Mouse (Mus musculus): ENCODE measurements at regions not wholly inside any gene's neighbourhood (a gene's known extent, or its start where the extent isn't known, plus 50 kb on each side); places are given as distances from the start of the nearest gene placed in this dataset.

DNA sequence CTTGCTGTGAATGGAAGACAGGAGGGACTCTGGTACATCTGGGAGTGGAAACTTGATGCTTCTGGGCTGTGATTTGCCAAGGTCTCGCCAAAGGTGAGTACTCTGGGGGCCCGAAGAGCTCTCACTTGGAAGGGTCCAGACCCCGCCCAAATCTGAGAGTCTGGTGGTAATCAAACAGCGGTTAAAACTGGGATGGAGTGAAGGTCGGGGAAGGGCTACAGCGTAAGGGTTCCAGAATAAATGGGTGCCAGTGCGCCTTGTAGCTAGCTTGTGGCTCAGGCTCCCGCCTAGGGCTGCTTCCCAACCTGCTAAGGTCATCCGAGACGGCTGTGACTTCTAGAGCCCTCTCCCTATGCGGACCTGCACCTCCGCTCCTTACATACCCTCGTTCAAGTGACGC, 217.7 kb downstream of the Mef2c start:
- ATAC-seq: no peak
- Histone ChIP-seq H3K9ac (ENCODE audit: low read depth, low read length) (no peak overlapping the region), H3K4me2 (replicated peaks; ENCODE audit: low read depth) (no peak overlapping the region), H3K9me3 (ENCODE audit: control insufficient read depth) (no peaks in the 10 kb centered on the region), H3K4me1 (replicated peaks; ENCODE audit: control insufficient read depth, insufficient read depth, low read length) (no peaks in the 10 kb centered on the region), H3K27me3 (replicated peaks; ENCODE audit: control insufficient read depth, insufficient read depth, low read length) (peaks cover 98% of the 10 kb centered on the region), H3K36me3 (ENCODE audit: control insufficient read depth, insufficient read depth) (no peaks in the 10 kb centered on the region), H3K27ac (ENCODE audit: low read depth, low read length) (no peak overlapping the region), H3K4me3 (ENCODE audit: low read depth, low read length) (no peak overlapping the region)
- 2% methylated on average over 14 of the region's 14 CpGs for WGBS
- no peak for TF ChIP-seq CTCF (IDR thresholded peaks at IDR 0.05; ENCODE audit: low read depth)

DNA sequence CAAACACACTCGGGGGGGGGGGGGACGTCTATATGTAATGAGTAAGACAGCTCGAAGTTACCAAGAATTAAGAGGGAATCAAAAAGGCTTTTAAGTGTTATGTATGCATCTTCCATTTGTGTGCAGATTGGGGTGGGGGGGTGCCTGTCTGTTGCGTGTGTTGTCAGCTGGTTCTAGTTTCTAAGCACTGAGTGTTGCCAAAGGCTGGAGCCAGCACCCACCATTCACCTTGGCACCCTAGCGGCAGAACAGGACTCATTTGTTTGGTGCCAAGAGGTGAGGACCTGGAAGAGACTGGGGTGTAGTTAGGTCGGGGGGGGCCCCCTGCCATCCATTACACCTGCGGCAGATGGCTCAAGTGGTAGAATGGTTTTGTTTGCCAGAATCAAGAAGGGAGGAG, 218.4 kb downstream of the Mef2c start:
- 4% methylated on average over 7 of the region's 7 CpGs for WGBS
- Histone ChIP-seq H3K36me3 (ENCODE audit: control insufficient read depth, insufficient read depth) (no peaks in the 10 kb centered on the region), H3K9ac (ENCODE audit: low read depth, low read length) (no peak overlapping the region), H3K4me3 (ENCODE audit: low read depth, low read length) (no peak overlapping the region), H3K9me3 (ENCODE audit: control insufficient read depth) (no peaks in the 10 kb centered on the region), H3K27ac (ENCODE audit: low read depth, low read length) (no peak overlapping the region), H3K27me3 (replicated peaks; ENCODE audit: control insufficient read depth, insufficient read depth, low read length) (peaks cover 98% of the 10 kb centered on the region), H3K4me1 (replicated peaks; ENCODE audit: control insufficient read depth, insufficient read depth, low read length) (no peaks in the 10 kb centered on the region), H3K4me2 (replicated peaks; ENCODE audit: low read depth) (no peak overlapping the region)
- ATAC-seq: no peak
- 0 out of 2 replicates have a peak, but pooled peaks have one; percentile 3 for TF ChIP-seq CTCF (IDR thresholded peaks at IDR 0.05; ENCODE audit: low read depth)

GRCm38 (mm10) chr13:83722791-83723190, 219.0 kb downstream of the Mef2c start:
- Histone ChIP-seq H3K9me3 (ENCODE audit: control insufficient read depth) (no peaks in the 10 kb centered on the region), H3K36me3 (ENCODE audit: control insufficient read depth, insufficient read depth) (no peaks in the 10 kb centered on the region), H3K4me2 (replicated peaks; ENCODE audit: low read depth) (no peak overlapping the region), H3K4me1 (replicated peaks; ENCODE audit: control insufficient read depth, insufficient read depth, low read length) (no peaks in the 10 kb centered on the region), H3K27me3 (replicated peaks; ENCODE audit: control insufficient read depth, insufficient read depth, low read length) (peaks cover 98% of the 10 kb centered on the region), H3K4me3 (ENCODE audit: low read depth, low read length) (no peak overlapping the region), H3K27ac (ENCODE audit: low read depth, low read length) (no peak overlapping the region), H3K9ac (ENCODE audit: low read depth, low read length) (no peak overlapping the region)
- no peak for TF ChIP-seq CTCF (IDR thresholded peaks at IDR 0.05; ENCODE audit: low read depth)
- WGBS: 8% methylated on average over 3 of the region's 3 CpGs
- no peak for ATAC-seq

DNA sequence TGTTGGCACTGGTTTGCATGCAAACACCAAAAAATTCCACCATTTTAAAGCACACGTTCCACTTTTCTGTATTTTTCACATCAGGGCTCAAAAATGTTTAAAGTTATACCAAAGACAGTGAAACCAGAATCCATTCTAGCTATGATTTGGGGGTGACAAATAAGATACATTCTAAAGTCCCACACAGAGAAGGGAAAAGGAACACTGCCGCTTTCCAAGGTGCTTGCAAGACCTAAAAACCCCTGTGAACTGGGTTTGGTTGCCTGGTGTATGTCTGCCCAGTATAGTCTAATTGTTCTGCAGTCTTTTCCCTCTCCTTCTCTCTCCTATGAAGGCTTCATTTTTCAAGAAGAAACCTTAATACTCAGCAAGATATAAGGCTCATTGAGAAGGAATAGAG, 219.6 kb downstream of the Mef2c start:
- Histone ChIP-seq H3K27ac (ENCODE audit: low read depth, low read length) (no peak overlapping the region), H3K4me2 (replicated peaks; ENCODE audit: low read depth) (no peak overlapping the region), H3K9me3 (ENCODE audit: control insufficient read depth) (no peaks in the 10 kb centered on the region), H3K27me3 (replicated peaks; ENCODE audit: control insufficient read depth, insufficient read depth, low read length) (peaks cover 98% of the 10 kb centered on the region), H3K4me3 (ENCODE audit: low read depth, low read length) (no peak overlapping the region), H3K36me3 (ENCODE audit: control insufficient read depth, insufficient read depth) (no peaks in the 10 kb centered on the region), H3K4me1 (replicated peaks; ENCODE audit: control insufficient read depth, insufficient read depth, low read length) (no peaks in the 10 kb centered on the region), H3K9ac (ENCODE audit: low read depth, low read length) (no peak overlapping the region)
- TF ChIP-seq CTCF (IDR thresholded peaks at IDR 0.05; ENCODE audit: low read depth): no peak
- ATAC-seq: no peak
- WGBS: 21% methylated on average over 2 of the region's 2 CpGs

DNA sequence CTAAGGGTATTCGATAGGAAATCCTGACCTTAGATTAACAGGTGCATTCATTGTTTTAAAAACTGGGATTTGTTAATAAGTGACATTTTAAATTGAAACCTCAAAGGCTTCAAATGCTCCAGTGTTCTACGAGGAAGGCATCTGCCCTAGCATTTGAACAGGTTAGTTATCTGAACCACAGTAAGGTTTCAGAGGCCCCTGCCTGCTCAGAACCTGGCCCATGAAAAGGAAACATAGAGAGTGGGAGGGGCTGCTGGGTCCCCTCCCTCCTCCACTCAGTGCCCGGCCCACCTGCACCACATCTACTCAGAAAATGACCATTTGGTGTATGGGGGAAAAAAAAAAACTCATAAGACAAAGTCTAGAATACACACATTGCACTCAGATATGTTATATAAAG, 220.4 kb downstream of the Mef2c start:
- no peak overlapping the region for H3K4me3 ChIP-seq (ENCODE audit: low read depth, low read length)
- 13% methylated on average over 3 of the region's 3 CpGs for WGBS
- peaks cover 97% of the 10 kb centered on the region for H3K27me3 ChIP-seq (replicated peaks; ENCODE audit: control insufficient read depth, insufficient read depth, low read length)
- no peak overlapping the region for H3K9ac ChIP-seq (ENCODE audit: low read depth, low read length)
- H3K4me1 ChIP-seq (replicated peaks; ENCODE audit: control insufficient read depth, insufficient read depth, low read length): no peaks in the 10 kb centered on the region
- no peak overlapping the region for H3K27ac ChIP-seq (ENCODE audit: low read depth, low read length)
- no peaks in the 10 kb centered on the region for H3K36me3 ChIP-seq (ENCODE audit: control insufficient read depth, insufficient read depth)
- ATAC-seq: no peak
- no peaks in the 10 kb centered on the region for H3K9me3 ChIP-seq (ENCODE audit: control insufficient read depth)
- TF ChIP-seq CTCF (IDR thresholded peaks at IDR 0.05; ENCODE audit: low read depth): no peak
- no peak overlapping the region for H3K4me2 ChIP-seq (replicated peaks; ENCODE audit: low read depth)

- H3K4me2 ChIP-seq (replicated peaks; ENCODE audit: low read depth): no peak overlapping the region
- 0 out of 2 replicates have a peak overlapping the region, but pooled peaks have one; percentile 7 for H3K4me3 ChIP-seq (ENCODE audit: low read depth, low read length)
- 0% methylated on average over 11 of the region's 11 CpGs for WGBS
- peak; percentile 54; the same call in 1 of the 2 replicates for ATAC-seq
- H3K27ac ChIP-seq (ENCODE audit: low read depth, low read length): no peak overlapping the region
- H3K9me3 ChIP-seq (ENCODE audit: control insufficient read depth): no peaks in the 10 kb centered on the region
- peaks cover 97% of the 10 kb centered on the region for H3K27me3 ChIP-seq (replicated peaks; ENCODE audit: control insufficient read depth, insufficient read depth, low read length)
- H3K9ac ChIP-seq (ENCODE audit: low read depth, low read length): no peak overlapping the region
- peak; percentile 86 for TF ChIP-seq CTCF (IDR thresholded peaks at IDR 0.05; ENCODE audit: low read depth)
- no peaks in the 10 kb centered on the region for H3K36me3 ChIP-seq (ENCODE audit: control insufficient read depth, insufficient read depth)
- H3K4me1 ChIP-seq (replicated peaks; ENCODE audit: control insufficient read depth, insufficient read depth, low read length): no peaks in the 10 kb centered on the region
These were observed 221.2 kb downstream of the Mef2c start for GRCm38 (mm10) chr13:83724995-83725394.

- no peak for ATAC-seq
- no peak for TF ChIP-seq CTCF (IDR thresholded peaks at IDR 0.05; ENCODE audit: low read depth)
- H3K9me3 ChIP-seq (ENCODE audit: control insufficient read depth): no peaks in the 10 kb centered on the region
- WGBS: 3% methylated on average over 13 of the region's 13 CpGs
- H3K9ac ChIP-seq (ENCODE audit: low read depth, low read length): no peak overlapping the region
- H3K4me2 ChIP-seq (replicated peaks; ENCODE audit: low read depth): no peak overlapping the region
- no peak overlapping the region for H3K27ac ChIP-seq (ENCODE audit: low read depth, low read length)
- H3K4me3 ChIP-seq (ENCODE audit: low read depth, low read length): no peak overlapping the region
- peaks cover 97% of the 10 kb centered on the region for H3K27me3 ChIP-seq (replicated peaks; ENCODE audit: control insufficient read depth, insufficient read depth, low read length)
- no peaks in the 10 kb centered on the region for H3K36me3 ChIP-seq (ENCODE audit: control insufficient read depth, insufficient read depth)
- no peaks in the 10 kb centered on the region for H3K4me1 ChIP-seq (replicated peaks; ENCODE audit: control insufficient read depth, insufficient read depth, low read length)
These were observed 222.0 kb downstream of the Mef2c start for GRCm38 (mm10) chr13:83725831-83726230.
